Mouse (Mus musculus): ENCODE results near the gene Pde4d. TPM values are rescaled to one million over a fixed set of nuclear protein-coding genes. Genes with fewer than 3 reads are reported as not detected.

Pde4d gene
- polyA plus RNA-seq, 1 experiment from 2014 or later = 13.0 TPM

- TF ChIP-seq CTCF (IDR thresholded peaks at IDR 0.05; ENCODE audit: low read depth) (no peak), EP300 (optimal IDR thresholded peaks at IDR 0.05) (no peak)
- no peaks in the 10 kb centered on the region for H3K4me1 ChIP-seq (replicated peaks; ENCODE audit: control insufficient read depth, insufficient read depth)
- DNase-seq (ENCODE audit: low spot score) (no peak), ATAC-seq (ENCODE audit: low FRiP score, low TSS enrichment) (no peak)
- no peaks in the 10 kb centered on the region for H3K27me3 ChIP-seq (ENCODE audit: control insufficient read depth, insufficient read depth, low read length)
- no peak overlapping the region for H3K4me2 ChIP-seq (replicated peaks; ENCODE audit: low read depth)
- no peak overlapping the region for H3K27ac ChIP-seq (replicated peaks)
- WGBS = 78% methylated on average over 1 of the region's 1 CpGs
- no peak overlapping the region for H3K9ac ChIP-seq (ENCODE audit: low read length)
- H3K4me3 ChIP-seq (ENCODE audit: low read depth, low read length) = no peak overlapping the region
- H3K9me3 ChIP-seq (ENCODE audit: control insufficient read depth, low read length) = no peaks in the 10 kb centered on the region
- H3K36me3 ChIP-seq (ENCODE audit: control insufficient read depth, insufficient read depth, low read length) = no peaks in the 10 kb centered on the region
Measured at GRCm38 (mm10) chr13:108439012-108439411, 10.7 kb upstream of the Pde4d start.

GRCm38 (mm10) chr13:108448348-108448931 is 1.3 kb upstream of the Pde4d start:
- ATAC-seq (ENCODE audit: low FRiP score, low TSS enrichment) (peak; percentile 59; the same call in 1 of the 2 replicates), DNase-seq (ENCODE audit: low spot score) (peak; percentile 31)
- H3K9ac ChIP-seq (ENCODE audit: low read length) = no peak overlapping the region
- TF ChIP-seq CTCF (IDR thresholded peaks at IDR 0.05; ENCODE audit: low read depth) (no peak), EP300 (optimal IDR thresholded peaks at IDR 0.05) (no peak)
- H3K9me3 ChIP-seq (ENCODE audit: control insufficient read depth, low read length) = no peaks in the 10 kb centered on the region
- no peaks in the 10 kb centered on the region for H3K4me1 ChIP-seq (replicated peaks; ENCODE audit: control insufficient read depth, insufficient read depth)
- no peak overlapping the region for H3K4me3 ChIP-seq (ENCODE audit: low read depth, low read length)
- peak overlapping the region; percentile 45; the same call in 1 of the 2 replicates for H3K27ac ChIP-seq (replicated peaks)
- no peak overlapping the region for H3K4me2 ChIP-seq (replicated peaks; ENCODE audit: low read depth)
- WGBS = 34% methylated on average over 11 of the region's 11 CpGs
- no peaks in the 10 kb centered on the region for H3K36me3 ChIP-seq (ENCODE audit: control insufficient read depth, insufficient read depth, low read length)
- H3K27me3 ChIP-seq (ENCODE audit: control insufficient read depth, insufficient read depth, low read length) = no peaks in the 10 kb centered on the region

DNA sequence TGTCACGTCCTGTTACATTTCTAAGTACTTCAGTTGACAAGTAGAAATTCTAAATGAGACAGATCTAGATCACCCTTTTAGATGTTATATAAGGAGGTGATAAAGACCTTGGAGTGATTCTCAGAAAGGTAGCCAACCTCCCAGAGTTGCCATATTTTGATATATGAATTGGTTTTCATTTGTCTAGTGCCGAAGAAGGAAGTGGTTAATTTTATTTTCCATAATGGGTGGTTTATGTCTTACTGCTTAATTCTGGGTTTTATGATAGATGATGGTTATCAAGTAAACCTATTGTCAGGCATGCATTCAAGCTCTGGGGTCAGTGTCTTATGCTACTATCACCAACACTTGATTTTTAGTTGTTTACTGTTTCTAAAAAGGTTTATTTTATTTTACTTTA is 1.4 kb downstream of the Pde4d start:
- DNase-seq (ENCODE audit: low spot score) = no peak
- Histone ChIP-seq H3K36me3 (ENCODE audit: control insufficient read depth, insufficient read depth, low read length) (no peaks in the 10 kb centered on the region), H3K9me3 (ENCODE audit: control insufficient read depth, low read length) (no peaks in the 10 kb centered on the region), H3K4me1 (replicated peaks; ENCODE audit: control insufficient read depth, insufficient read depth) (no peaks in the 10 kb centered on the region), H3K4me2 (replicated peaks; ENCODE audit: low read depth) (no peak overlapping the region), H3K27me3 (ENCODE audit: control insufficient read depth, insufficient read depth, low read length) (no peaks in the 10 kb centered on the region), H3K9ac (ENCODE audit: low read length) (no peak overlapping the region), H3K4me3 (ENCODE audit: low read depth, low read length) (no peak overlapping the region), H3K27ac (replicated peaks) (no peak overlapping the region)
- no peak for ATAC-seq (ENCODE audit: low FRiP score, low TSS enrichment)
- 74% methylated on average over 2 of the region's 2 CpGs for WGBS
- TF ChIP-seq EP300 (optimal IDR thresholded peaks at IDR 0.05) = no peak
- TF ChIP-seq CTCF (IDR thresholded peaks at IDR 0.05; ENCODE audit: low read depth) = no peak

DNA sequence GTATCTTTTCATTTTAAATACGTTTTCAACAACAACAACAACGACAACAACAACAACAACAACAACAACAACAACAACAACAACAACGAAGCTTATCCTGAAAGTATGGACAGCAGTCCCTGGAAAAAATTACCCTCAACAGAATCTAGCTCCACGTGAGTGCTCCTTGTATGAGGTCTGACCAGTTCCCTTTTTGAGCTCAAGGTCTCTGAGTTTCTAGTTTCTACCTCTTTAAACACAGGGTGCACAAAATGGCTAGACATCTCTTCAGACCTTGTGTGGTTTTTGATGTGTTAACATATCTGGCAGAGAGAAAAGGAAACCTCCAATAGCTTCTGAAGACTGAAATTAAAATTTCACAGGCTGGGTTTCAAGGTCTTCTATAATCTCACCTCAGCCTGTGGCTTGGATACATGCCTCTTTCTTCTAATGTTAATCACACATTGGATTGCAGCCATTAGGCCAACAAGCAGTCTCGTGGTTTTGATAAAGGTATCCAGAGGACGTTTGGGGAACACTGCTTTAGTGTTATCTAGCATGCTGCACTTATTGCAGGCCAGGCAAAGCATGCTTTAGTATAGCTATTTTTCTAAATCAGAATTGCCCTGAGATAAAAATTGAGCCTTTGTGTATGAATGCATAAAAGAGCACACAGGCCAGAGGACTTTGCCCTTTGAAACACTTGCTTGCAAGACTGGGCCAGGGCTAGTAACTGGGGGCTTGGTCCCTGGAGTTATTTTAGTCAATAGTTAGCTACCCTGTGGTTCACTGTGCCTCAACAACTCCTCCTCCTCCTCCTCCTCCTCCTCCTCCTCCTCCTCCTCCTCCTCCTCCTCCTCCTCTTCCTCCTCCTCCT is 3.5 kb downstream of the Pde4d start:
- Histone ChIP-seq H3K4me1 (replicated peaks; ENCODE audit: control insufficient read depth, insufficient read depth) (no peaks in the 10 kb centered on the region), H3K36me3 (ENCODE audit: control insufficient read depth, insufficient read depth, low read length) (no peaks in the 10 kb centered on the region), H3K27me3 (ENCODE audit: control insufficient read depth, insufficient read depth, low read length) (no peaks in the 10 kb centered on the region), H3K9me3 (ENCODE audit: control insufficient read depth, low read length) (no peaks in the 10 kb centered on the region), H3K4me2 (replicated peaks; ENCODE audit: low read depth) (no peak overlapping the region), H3K9ac (ENCODE audit: low read length) (no peak overlapping the region), H3K27ac (replicated peaks) (no peak overlapping the region), H3K4me3 (ENCODE audit: low read depth, low read length) (no peak overlapping the region)
- ATAC-seq (ENCODE audit: low FRiP score, low TSS enrichment) = peak; percentile 89
- peak; percentile 38 for DNase-seq (ENCODE audit: low spot score)
- TF ChIP-seq EP300 (optimal IDR thresholded peaks at IDR 0.05) (no peak), CTCF (IDR thresholded peaks at IDR 0.05; ENCODE audit: low read depth) (no peak)
- WGBS = 60% methylated on average over 6 of the region's 6 CpGs

GRCm38 (mm10) chr13:108462518-108462917 is 12.8 kb downstream of the Pde4d start:
- Histone ChIP-seq H3K9ac (ENCODE audit: low read length) (no peak overlapping the region), H3K27me3 (ENCODE audit: control insufficient read depth, insufficient read depth, low read length) (no peaks in the 10 kb centered on the region), H3K36me3 (ENCODE audit: control insufficient read depth, insufficient read depth, low read length) (no peaks in the 10 kb centered on the region), H3K4me2 (replicated peaks; ENCODE audit: low read depth) (no peak overlapping the region), H3K4me1 (replicated peaks; ENCODE audit: control insufficient read depth, insufficient read depth) (no peaks in the 10 kb centered on the region), H3K9me3 (ENCODE audit: control insufficient read depth, low read length) (no peaks in the 10 kb centered on the region), H3K27ac (replicated peaks) (no peak overlapping the region), H3K4me3 (ENCODE audit: low read depth, low read length) (no peak overlapping the region)
- DNase-seq (ENCODE audit: low spot score) (no peak), ATAC-seq (ENCODE audit: low FRiP score, low TSS enrichment) (no peak)
- TF ChIP-seq CTCF (IDR thresholded peaks at IDR 0.05; ENCODE audit: low read depth) (no peak), EP300 (optimal IDR thresholded peaks at IDR 0.05) (no peak)
- 75% methylated on average over 5 of the region's 5 CpGs for WGBS

GRCm38 (mm10) chr13:108465755-108466154 is 16.0 kb downstream of the Pde4d start:
- no peak overlapping the region for H3K4me2 ChIP-seq (replicated peaks; ENCODE audit: low read depth)
- H3K4me3 ChIP-seq (ENCODE audit: low read depth, low read length) = no peak overlapping the region
- no peaks in the 10 kb centered on the region for H3K36me3 ChIP-seq (ENCODE audit: control insufficient read depth, insufficient read depth, low read length)
- no peak overlapping the region for H3K27ac ChIP-seq (replicated peaks)
- TF ChIP-seq EP300 (optimal IDR thresholded peaks at IDR 0.05) (no peak), CTCF (IDR thresholded peaks at IDR 0.05; ENCODE audit: low read depth) (no peak)
- no peaks in the 10 kb centered on the region for H3K27me3 ChIP-seq (ENCODE audit: control insufficient read depth, insufficient read depth, low read length)
- H3K9me3 ChIP-seq (ENCODE audit: control insufficient read depth, low read length) = no peaks in the 10 kb centered on the region
- no peak for ATAC-seq (ENCODE audit: low FRiP score, low TSS enrichment)
- no peak for DNase-seq (ENCODE audit: low spot score)
- H3K9ac ChIP-seq (ENCODE audit: low read length) = no peak overlapping the region
- H3K4me1 ChIP-seq (replicated peaks; ENCODE audit: control insufficient read depth, insufficient read depth) = no peaks in the 10 kb centered on the region

All from stomach, postnatal 0 days (tissue).